Mouse (Mus musculus) olfactory bulb, adult 2 months (tissue): ENCODE measurements around the gene Tesk2. TPM values are rescaled to one million over a fixed set of nuclear protein-coding genes. Genes with fewer than 3 reads are reported as not detected.

Source experiments
- H3K27ac ChIP-seq: fragments of 200-500 bp; 2 replicates; pipeline ENCODE4 v1.5.1; 2012; ENCODE audit warnings: low read depth, low read length; ENCODE audit not compliant: insufficient read depth
- H3K4me1 ChIP-seq: fragments of 200-500 bp; 2 replicates; pipeline ENCODE4 v1.6.1; 2012; ENCODE audit warnings: low read length; ENCODE audit not compliant: control insufficient read depth, insufficient read depth
- H3K4me3 ChIP-seq: fragments of 200-500 bp; 2 replicates; pipeline ENCODE4 v1.5.1; 2012; ENCODE audit warnings: mild to moderate bottlenecking, low read depth, low read length, moderate library complexity; ENCODE audit not compliant: insufficient read depth
- CTCF ChIP-seq: fragments of 200-500 bp; IDR thresholded peaks from 2 replicates; pipeline ENCODE4 v1.5.1; 2012; ENCODE audit warnings: low read depth, mild to moderate bottlenecking, low read length, moderate library complexity; ENCODE audit not compliant: insufficient read depth
- POLR2A ChIP-seq: fragments of 200-500 bp; IDR thresholded peaks from 2 replicates; pipeline ENCODE4 v1.6.1; 2012; ENCODE audit warnings: mild to moderate bottlenecking, low read depth, low read length, moderate library complexity; ENCODE audit not compliant: insufficient read depth
- WGBS: fragments of 180-500 bp; shearing (Covaris S2); methylation state at CpG from one replicate; pipeline ENCODE4 v1.1.7; 2018; 5-methylcytosine and 5-hydroxymethylcytosine counted together
- polyA plus RNA-seq: library from polyadenylated mRNA; stranded (reverse); fragments of >200 nt; gene quantifications from 2 replicates; pipeline ENCODE4 v1.2.4, GENCODE M21; 2012; ENCODE audit warnings: low replicate concordance; ENCODE audit not compliant: missing spikeins, insufficient read depth, insufficient read length

The Tesk2 gene
- polyA plus RNA-seq, 1 experiment, result not detected

GRCm38 (mm10) chr4:116708791-116709390 is 11.9 kb upstream of the Tesk2 start:
- TF ChIP-seq POLR2A (no peak), CTCF (no peak)
- WGBS, result 7% methylated on average over 9 of the region's 9 CpGs
- H3K4me1 ChIP-seq, result no peaks in the 10 kb centered on the region; the same call in 1 of the 2 replicates
- peak overlapping the region; percentile 43 for H3K4me3 ChIP-seq
- H3K27ac ChIP-seq, result no peak overlapping the region

DNA sequence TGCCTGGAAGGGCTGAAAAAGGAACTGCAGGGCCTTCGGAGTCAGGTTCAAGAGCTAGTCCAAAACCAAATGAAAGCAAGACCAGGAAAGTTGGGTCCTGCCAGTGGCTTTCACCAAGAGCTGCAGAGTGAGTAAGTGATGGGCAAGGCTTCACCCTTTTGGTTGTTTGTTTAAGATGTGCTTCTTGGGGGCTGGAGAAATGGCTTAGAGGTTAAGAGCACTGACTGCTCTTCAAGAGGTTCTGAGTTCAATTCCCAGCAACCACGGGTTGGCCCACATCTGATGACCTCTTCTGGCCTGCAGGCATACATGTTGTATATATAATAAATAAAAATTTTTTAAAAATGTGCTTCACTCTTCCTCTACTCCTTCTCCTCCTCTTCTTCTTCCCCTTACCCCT is 10.6 kb upstream of the Tesk2 start:
- Histone ChIP-seq H3K27ac (no peak overlapping the region), H3K4me3 (no peak overlapping the region), H3K4me1 (no peaks in the 10 kb centered on the region; the same call in 1 of the 2 replicates)
- WGBS, result 96% methylated on average over 2 of the region's 2 CpGs
- TF ChIP-seq CTCF (no peak), POLR2A (no peak)

DNA sequence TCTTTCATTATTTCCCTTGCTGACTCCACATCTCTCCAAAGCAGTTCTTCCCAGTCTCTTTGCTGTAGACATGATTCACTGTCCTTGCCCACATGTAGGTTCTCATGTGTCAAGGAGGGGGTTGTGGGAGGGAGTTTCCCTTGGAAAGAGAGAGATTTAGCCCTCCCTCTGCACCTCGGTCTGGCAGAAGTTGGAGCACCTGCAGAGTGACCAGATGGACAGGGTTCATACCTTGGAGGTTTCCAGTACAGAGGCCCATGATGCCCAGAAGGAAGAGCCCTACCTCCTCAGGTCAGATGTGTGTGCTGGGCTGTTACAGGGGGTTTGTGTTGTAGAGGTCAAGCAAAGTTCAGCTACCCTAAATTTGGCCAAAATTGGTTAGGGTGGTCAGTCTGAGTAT is 8.2 kb upstream of the Tesk2 start:
- TF ChIP-seq CTCF, result no peak
- no peak for TF ChIP-seq POLR2A
- WGBS, result 100% methylated on average over 1 of the region's 1 CpGs

DNA sequence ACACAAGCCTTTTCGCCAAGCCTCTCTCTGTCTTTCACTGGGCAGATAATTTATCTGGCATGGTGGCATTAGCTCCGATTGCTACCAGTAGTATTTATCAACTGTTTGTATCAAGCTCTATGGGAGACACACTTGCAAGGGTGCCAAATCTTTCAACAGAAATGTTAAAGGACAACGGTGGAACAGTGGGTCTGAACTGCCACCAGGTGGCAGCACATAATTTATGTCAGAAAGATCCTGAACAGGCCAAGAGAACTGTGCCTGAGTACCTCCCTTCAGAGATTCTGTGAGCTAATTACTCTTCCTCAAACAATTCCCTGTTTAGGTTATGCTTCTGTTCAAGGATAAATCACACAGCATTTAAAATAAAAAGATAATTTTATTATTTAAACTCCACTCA is 1.4 kb upstream of the Tesk2 start:
- no peak overlapping the region for H3K4me3 ChIP-seq
- H3K4me1 ChIP-seq, result peaks cover 5% of the 10 kb centered on the region
- no peak overlapping the region for H3K27ac ChIP-seq
- no peak for TF ChIP-seq CTCF
- no peak for TF ChIP-seq POLR2A
- 8% methylated on average over 3 of the region's 3 CpGs for WGBS

More for the DNA sequence above, 8.2 kb upstream of the Tesk2 start:
- Histone ChIP-seq H3K4me1 (no peaks in the 10 kb centered on the region; the same call in 1 of the 2 replicates), H3K27ac (no peak overlapping the region), H3K4me3 (no peak overlapping the region)

DNA sequence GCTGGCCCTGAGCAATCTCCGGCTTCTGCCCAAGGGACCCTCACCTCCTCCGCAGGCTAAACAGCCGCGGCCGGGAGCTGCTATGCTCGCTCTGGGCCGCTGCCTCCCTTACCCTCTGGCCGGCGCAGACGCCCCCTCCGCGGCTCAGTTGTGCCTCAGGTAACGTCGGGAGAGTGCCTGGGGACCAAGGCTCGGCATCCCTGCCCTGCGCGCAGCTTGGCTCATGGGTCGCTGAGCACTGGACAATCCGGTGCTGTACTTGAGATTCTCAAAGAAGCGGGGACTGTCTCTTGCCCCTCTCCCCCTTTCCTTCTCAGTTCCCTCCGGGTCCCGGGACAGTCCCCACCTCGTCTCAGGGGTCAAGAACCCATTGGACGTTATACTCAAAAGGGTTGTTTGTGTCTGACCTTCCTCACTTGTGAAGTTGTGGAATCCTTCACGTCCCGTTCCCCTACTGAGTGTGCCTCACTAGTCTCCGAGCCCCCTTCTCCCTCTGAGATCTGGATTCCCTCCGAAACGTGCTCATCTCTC is 415 bp downstream of the Tesk2 start:
- H3K27ac ChIP-seq, result peak overlapping the region; percentile 59; the same call in 1 of the 2 replicates
- H3K4me3 ChIP-seq, result peak overlapping the region; percentile 99
- WGBS, result under 1% methylated on average over 28 of the region's 29 CpGs
- peaks cover 5% of the 10 kb centered on the region for H3K4me1 ChIP-seq
- no peak for TF ChIP-seq POLR2A
- TF ChIP-seq CTCF, result no peak

DNA sequence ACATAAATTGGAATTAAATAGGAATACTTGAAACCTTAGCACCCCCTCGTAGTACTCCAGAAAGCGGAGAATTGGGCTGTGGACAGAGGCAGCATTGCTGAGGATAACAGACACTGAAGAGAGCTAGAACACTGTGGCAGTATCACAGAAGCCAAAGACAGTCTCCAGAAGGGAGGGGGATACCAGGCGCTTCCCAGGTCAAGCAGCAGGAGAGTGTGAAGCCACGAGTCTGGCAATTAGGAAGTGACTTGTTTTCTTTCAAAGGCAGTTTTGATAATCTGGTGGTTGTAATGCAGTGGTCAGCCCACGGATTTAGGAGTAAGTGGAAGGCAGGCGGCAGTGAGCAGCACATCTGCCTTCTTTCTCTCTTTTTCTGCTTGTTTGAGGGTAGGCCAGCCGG is 1.5 kb downstream of the Tesk2 start:
- Histone ChIP-seq H3K4me1 (peaks cover 5% of the 10 kb centered on the region), H3K4me3 (no peak overlapping the region), H3K27ac (no peak overlapping the region)
- 72% methylated on average over 7 of the region's 7 CpGs for WGBS
- TF ChIP-seq POLR2A (no peak), CTCF (no peak)

DNA sequence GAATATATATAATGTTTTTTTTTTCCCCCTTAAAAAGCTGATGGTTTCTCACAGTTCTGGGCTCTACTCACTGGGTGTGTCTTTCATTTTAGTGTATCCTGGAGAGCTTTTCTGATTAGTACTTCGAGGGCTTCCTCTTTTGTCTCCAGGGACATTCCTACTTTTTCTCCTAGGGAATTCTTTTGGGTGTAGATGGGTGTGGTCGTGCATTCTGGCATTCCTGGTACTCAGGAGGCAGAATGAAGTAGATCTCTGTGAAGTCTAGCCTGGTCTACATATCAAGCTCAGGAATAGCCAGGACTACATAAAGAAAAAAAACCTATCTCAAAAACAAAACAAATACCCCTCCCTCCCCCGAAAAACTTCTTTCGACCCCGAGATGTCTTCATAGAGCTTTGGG is 4.7 kb downstream of the Tesk2 start:
- no peak overlapping the region for H3K4me3 ChIP-seq
- H3K4me1 ChIP-seq, result peaks cover 5% of the 10 kb centered on the region
- no peak overlapping the region for H3K27ac ChIP-seq
- TF ChIP-seq POLR2A (no peak), CTCF (no peak)
- 88% methylated on average over 5 of the region's 5 CpGs for WGBS

DNA sequence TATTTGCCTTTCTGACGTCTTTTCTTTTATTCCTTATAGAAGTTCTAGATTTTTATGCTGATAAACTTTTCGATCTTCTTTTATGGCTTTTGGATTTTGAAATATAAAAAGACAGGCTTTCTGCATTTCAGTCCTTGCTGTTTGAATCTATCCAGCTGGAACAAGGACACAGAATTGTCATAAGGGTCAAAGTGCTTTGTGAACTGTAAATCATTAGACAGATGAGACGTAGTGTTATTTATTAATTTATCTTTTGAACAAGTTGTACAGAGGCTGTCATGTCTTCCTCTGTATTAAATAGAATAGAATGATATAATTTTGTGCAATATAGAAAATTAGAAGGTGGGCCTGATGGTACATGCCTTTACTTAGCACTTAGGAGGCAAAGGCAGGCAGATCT is 6.7 kb downstream of the Tesk2 start:
- TF ChIP-seq POLR2A, result no peak
- TF ChIP-seq CTCF, result no peak
- 93% methylated on average over 3 of the region's 3 CpGs for WGBS
- Histone ChIP-seq H3K27ac (no peak overlapping the region), H3K4me1 (no peaks in the 10 kb centered on the region), H3K4me3 (no peak overlapping the region)

- Histone ChIP-seq H3K4me3 (no peak overlapping the region), H3K4me1 (no peaks in the 10 kb centered on the region), H3K27ac (no peak overlapping the region)
- WGBS, result 96% methylated on average over 3 of the region's 3 CpGs
- TF ChIP-seq CTCF (no peak), POLR2A (no peak)
Observed at GRCm38 (mm10) chr4:116729532-116729931, 8.8 kb downstream of the Tesk2 start.
